Mouse (Mus musculus) lung, adult 2 months (tissue): Measurements from ENCODE around the gene Gabrg3. TPM values are rescaled to one million over a fixed set of nuclear protein-coding genes. Genes with fewer than 3 reads are reported as not detected.
"Not testable (repeated sequence)": the region's sequence is repeated elsewhere in the genome, so short reads cannot be mapped to it uniquely, and the experiment has no call there.

Experiments used
- DNase-seq: peaks from one replicate; pipeline ENCODE4 v3.0.0; 2022
- H3K4me1 ChIP-seq: fragments of 200-500 bp; 2 replicates; pipeline ENCODE4 v1.6.1; 2011; ENCODE audit warnings: low read length; ENCODE audit not compliant: control insufficient read depth, insufficient read depth
- H3K4me3 ChIP-seq: fragments of 200-500 bp; replicated peaks from 2 replicates; pipeline ENCODE3; 2011; ENCODE audit warnings: low read depth, mild to moderate bottlenecking, control low read depth, low read length; ENCODE audit errors: extremely low read depth
- CTCF ChIP-seq: fragments of 200-500 bp; IDR thresholded peaks from 2 replicates; pipeline ENCODE4 v1.5.1; 2011; ENCODE audit warnings: mild to moderate bottlenecking, low read length, control low read depth; ENCODE audit not compliant: insufficient read depth
- POLR2A ChIP-seq: fragments of 200-500 bp; IDR thresholded peaks from 2 replicates; pipeline ENCODE4 v1.6.1; 2011; ENCODE audit warnings: low read depth, mild to moderate bottlenecking, control low read depth, low read length, borderline replicate concordance; ENCODE audit errors: extremely low read depth
- WGBS: fragments of 180-500 bp; shearing (Covaris S2); methylation state at CpG from one replicate; pipeline ENCODE4 v1.1.7; 2018; 5-methylcytosine and 5-hydroxymethylcytosine counted together
- polyA plus RNA-seq: library from polyadenylated mRNA; depleted of rRNA; stranded (reverse); fragments of >200 nt; gene quantifications from 2 replicates; pipeline ENCODE4 v1.2.3, GENCODE M21; 2012

The Gabrg3 gene
- polyA plus RNA-seq, 1 experiment = not detected

- no peaks in the 10 kb centered on the region for H3K4me1 ChIP-seq
- H3K4me3 ChIP-seq = no peak overlapping the region
- 54% methylated on average over 5 of the region's 5 CpGs for WGBS
Measured at GRCm38 (mm10) chr7:57258893-57259574, 128.0 kb downstream of the Gabrg3 start.

GRCm38 (mm10) chr7:57243981-57244380 is 143.0 kb downstream of the Gabrg3 start:
- no peak for DNase-seq
- H3K4me3 ChIP-seq = no peak overlapping the region
- WGBS = 79% methylated on average over 4 of the region's 4 CpGs
- TF ChIP-seq CTCF (no peak), POLR2A (no peak)
- H3K4me1 ChIP-seq = no peaks in the 10 kb centered on the region

More at GRCm38 (mm10) chr7:57258893-57259574, 128.0 kb downstream of the Gabrg3 start:
- no peak for DNase-seq
- TF ChIP-seq CTCF = no peak
- TF ChIP-seq POLR2A = no peak

- 89% methylated on average over 1 of the region's 1 CpGs for WGBS
- Histone ChIP-seq H3K4me1 (no peaks in the 10 kb centered on the region), H3K4me3 (no peak overlapping the region)
- DNase-seq = no peak
- TF ChIP-seq CTCF = no peak
- no peak for TF ChIP-seq POLR2A
Measured at GRCm38 (mm10) chr7:57214119-57214518, 172.9 kb downstream of the Gabrg3 start.

- 52% methylated on average over 1 of the region's 1 CpGs for WGBS
- H3K4me3 ChIP-seq = no peak overlapping the region
- DNase-seq = no peak
- H3K4me1 ChIP-seq = no peaks in the 10 kb centered on the region
- no peak for TF ChIP-seq CTCF
- no peak for TF ChIP-seq POLR2A
Measured at GRCm38 (mm10) chr7:57186015-57186414, 201.0 kb downstream of the Gabrg3 start.

GRCm38 (mm10) chr7:57175891-57176545 is 211.0 kb downstream of the Gabrg3 start:
- not testable (repeated sequence) for H3K4me3 ChIP-seq, H3K4me1 ChIP-seq, DNase-seq
- WGBS = 65% methylated on average over 2 of the region's 2 CpGs

GRCm38 (mm10) chr7:57166931-57167330 is 220.1 kb downstream of the Gabrg3 start:
- no peak for DNase-seq
- H3K4me3 ChIP-seq = no peak overlapping the region
- WGBS = 69% methylated on average over 3 of the region's 3 CpGs
- no peak for TF ChIP-seq POLR2A
- no peak for TF ChIP-seq CTCF
- H3K4me1 ChIP-seq = no peaks in the 10 kb centered on the region

GRCm38 (mm10) chr7:57158211-57158610 is 228.8 kb downstream of the Gabrg3 start:
- Histone ChIP-seq H3K4me1 (no peaks in the 10 kb centered on the region), H3K4me3 (no peak overlapping the region)
- WGBS = 61% methylated on average over 3 of the region's 3 CpGs
- DNase-seq = no peak
- TF ChIP-seq POLR2A (no peak), CTCF (no peak)

GRCm38 (mm10) chr7:57153743-57154142 is 233.2 kb downstream of the Gabrg3 start:
- no peak overlapping the region for H3K4me3 ChIP-seq
- H3K4me1 ChIP-seq = no peaks in the 10 kb centered on the region
- DNase-seq = no peak
- WGBS = 53% methylated on average over 5 of the region's 5 CpGs
- no peak for TF ChIP-seq POLR2A
- no peak for TF ChIP-seq CTCF

- TF ChIP-seq CTCF (no peak), POLR2A (no peak)
- no peaks in the 10 kb centered on the region for H3K4me1 ChIP-seq
- H3K4me3 ChIP-seq = no peak overlapping the region
- 78% methylated on average over 5 of the region's 5 CpGs for WGBS
- no peak for DNase-seq
Measured at GRCm38 (mm10) chr7:57150768-57151167, 236.2 kb downstream of the Gabrg3 start.

- Histone ChIP-seq H3K4me1 (no peaks in the 10 kb centered on the region), H3K4me3 (no peak overlapping the region)
- 80% methylated on average over 4 of the region's 4 CpGs for WGBS
- no peak for TF ChIP-seq CTCF
- no peak for TF ChIP-seq POLR2A
- DNase-seq = no peak
Measured at GRCm38 (mm10) chr7:57138072-57138704, 248.8 kb downstream of the Gabrg3 start.
